ENCODE assay signal across 8 mouse cellular contexts in the genomic region with DNA sequence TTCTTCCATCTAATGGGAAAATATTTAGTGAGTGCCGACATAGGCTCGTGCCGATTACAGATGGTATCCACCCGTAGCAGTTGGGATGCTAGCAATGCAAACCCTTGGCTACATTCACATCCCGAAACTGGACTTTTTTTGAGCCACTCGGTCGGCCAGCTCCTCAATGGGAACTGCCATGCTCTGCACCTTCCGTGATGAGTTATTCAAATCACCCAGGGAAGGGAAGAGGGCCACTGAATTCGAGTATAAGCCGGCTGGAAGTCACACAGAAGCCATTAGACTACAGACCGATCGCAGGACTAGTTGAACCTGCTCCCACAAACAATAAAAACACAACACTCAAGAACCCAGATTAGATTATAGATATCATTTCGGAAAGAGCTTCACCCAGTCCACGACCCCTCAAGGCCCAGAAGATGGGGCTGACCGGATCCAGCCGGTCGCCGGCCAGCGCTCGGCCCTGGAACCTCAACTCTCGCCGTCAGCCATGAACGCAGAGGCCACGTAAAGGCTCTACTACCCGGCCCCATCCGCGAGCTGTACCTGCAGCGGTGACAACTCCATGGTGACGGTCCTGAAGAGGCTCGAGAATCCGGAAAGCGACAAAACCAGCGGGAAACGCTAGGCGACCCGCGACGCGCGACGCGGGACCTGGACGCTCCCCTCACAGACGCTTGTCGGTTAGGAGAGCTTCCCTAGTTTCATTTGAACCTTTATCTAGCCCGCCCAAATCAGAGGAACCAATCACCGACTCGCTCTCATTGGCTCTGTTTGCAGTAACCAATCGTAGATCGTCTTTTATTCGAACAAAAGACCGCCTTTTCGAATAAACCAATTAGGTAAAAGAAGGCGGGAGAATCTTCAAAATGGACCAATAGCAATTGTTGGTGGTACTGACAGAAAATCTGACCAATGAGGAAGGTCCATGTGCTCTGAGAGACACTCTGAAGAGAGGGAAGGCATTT. TPM values are rescaled to one million over a fixed set of nuclear protein-coding genes. Genes with fewer than 3 reads are reported as not detected.
A peak's percentile ranks its signal among the peaks of the same experiment; 100 is the strongest.
DNase-seq lines count a peak whose midpoint lies in the region; ATAC-seq and TF ChIP-seq lines count a peak whose summit lies in the region.

A gene (minus strand): TSS at position 690 of the 968 bp plus-strand sequence.

- no peak for TF ChIP-seq POLR2A in cerebellum, adult 2 months (IDR thresholded peaks at IDR 0.05; ENCODE audit: borderline replicate concordance, insufficient read depth, low read length)

- under 1% methylated on average over 54 of the region's 54 CpGs for WGBS in cerebellum, adult 2 months
- WGBS in forebrain, postnatal 0 days = under 1% methylated on average over 54 of the region's 54 CpGs
- WGBS in lung, embryonic 15.5 days = under 1% methylated on average over 54 of the region's 54 CpGs

- H3K36me3 ChIP-seq in forebrain, postnatal 0 days (ENCODE audit: insufficient read depth) = no peaks in the 10 kb centered on the region
- peaks cover 29% of the 10 kb centered on the region for H3K36me3 ChIP-seq in lung, embryonic 15.5 days

- no peaks in the 10 kb centered on the region for H3K9me3 ChIP-seq in forebrain, postnatal 0 days (ENCODE audit: low read length)
- H3K9me3 ChIP-seq in lung, embryonic 15.5 days = no peaks in the 10 kb centered on the region

- no peak within 1 kb of the TSS for H3K27ac ChIP-seq in cerebellum, adult 2 months (ENCODE audit: insufficient read depth, low read length)
- H3K27ac ChIP-seq in forebrain, postnatal 0 days (ENCODE audit: low read depth, low read length) = peak within 1 kb of the TSS; percentile 30; the same call in 1 of the 2 replicates
- H3K27ac ChIP-seq in lung, embryonic 15.5 days = peak within 1 kb of the TSS; percentile 77

- ATAC-seq in forebrain, postnatal 0 days = peak; percentile 99
- ATAC-seq in lung, embryonic 15.5 days (ENCODE audit: borderline replicate concordance, extremely low read depth, low FRiP score, low TSS enrichment) = peak; percentile 93

- no peaks in the 10 kb centered on the region for H3K4me1 ChIP-seq in cerebellum, adult 2 months (ENCODE audit: control insufficient read depth, insufficient read depth, low read length)
- no peaks in the 10 kb centered on the region for H3K4me1 ChIP-seq in forebrain, postnatal 0 days (ENCODE audit: insufficient read depth)
- peaks cover 24% of the 10 kb centered on the region for H3K4me1 ChIP-seq in lung, embryonic 15.5 days

- H3K9ac ChIP-seq in forebrain, postnatal 0 days = peak within 1 kb of the TSS; percentile 44
- H3K9ac ChIP-seq in lung, embryonic 15.5 days = peak within 1 kb of the TSS; percentile 71

- DNase-seq in MEL-GATA-1-ER (ENCODE audit: extremely low read depth, low read depth) = peak; percentile 97
- peak; percentile 96 to 98 for DNase-seq in cerebellum, adult 2 months
- peak; percentile 100 for DNase-seq in forebrain, postnatal 0 days
- peak; percentile 96 for DNase-seq in heart, postnatal 4 days
- DNase-seq in layer of hippocampus, adult 8-10 months (ENCODE audit: low spot score in 2 of 2) = peak; percentile 94 to 98
- peak; percentile 82 for DNase-seq in ovary, adult 18-20 months (ENCODE audit: low spot score)
- peak; percentile 100 for DNase-seq in thymus, postnatal 0 days (ENCODE audit: low spot score)

- no peak for TF ChIP-seq CTCF in cerebellum, adult 2 months (IDR thresholded peaks at IDR 0.05; ENCODE audit: borderline replicate concordance, insufficient read depth, low read depth, low read length)
- TF ChIP-seq CTCF in forebrain, postnatal 0 days (IDR thresholded peaks at IDR 0.05; ENCODE audit: low read depth) = no peak

- peak within 1 kb of the TSS; percentile 69 for H3K4me2 ChIP-seq in forebrain, postnatal 0 days (ENCODE audit: low read depth)
- peak within 1 kb of the TSS; percentile 58 for H3K4me2 ChIP-seq in lung, embryonic 15.5 days

- no peaks in the 10 kb centered on the region for H3K27me3 ChIP-seq in cerebellum, adult 2 months (ENCODE audit: control insufficient read depth, insufficient read depth, low read length)
- H3K27me3 ChIP-seq in forebrain, postnatal 0 days (ENCODE audit: insufficient read depth, low read length) = no peaks in the 10 kb centered on the region
- H3K27me3 ChIP-seq in lung, embryonic 15.5 days = no peaks in the 10 kb centered on the region

- H3K4me3 ChIP-seq in cerebellum, adult 2 months (replicated peaks; ENCODE audit: insufficient read depth, low read depth, low read length) = peak within 1 kb of the TSS; percentile 82
- H3K4me3 ChIP-seq in forebrain, postnatal 0 days (ENCODE audit: low read depth, low read length) = peak within 1 kb of the TSS; percentile 46
- peak within 1 kb of the TSS; percentile 73 for H3K4me3 ChIP-seq in lung, embryonic 15.5 days

RNA-seq across cellular contexts. Expression of the gene that starts here (rescaled TPM):
- polyA plus RNA-seq in cerebellum, adult 2 months (2012; rRNA removed) = 0.11 and 0.25 TPM in 2 replicates
- 30.2 and 40.7 TPM in 2 replicates for total RNA-seq in forebrain, postnatal 0 days (2014; rRNA removed)
- 18.1 and 19.7 TPM in 2 replicates for polyA plus RNA-seq in forebrain, postnatal 0 days (2015; fragmentation: Nextera tagmentation; extraction: Ambion mirVana)
- total RNA-seq in heart, postnatal 4 days (2021) = 100 to 1,000 TPM; 174 to 191 TPM
- 1 to 10 TPM in 2 of 4 experiments, under 1 TPM in 2; 0.62 to 2.4 (median 1.2) TPM for total RNA-seq in layer of hippocampus, adult 8-10 months (2022)
- polyA plus RNA-seq in lung, embryonic 15.5 days (2015; fragmentation: Nextera tagmentation; extraction: Ambion mirVana) = 276 and 280 TPM in 2 replicates
- polyA plus RNA-seq in thymus, postnatal 0 days (2015; fragmentation: Nextera tagmentation; extraction: Ambion mirVana) = 298 and 329 TPM in 2 replicates

Comparison
In these comparisons a context has a peak if more than half of its experiments do, and no peak if none do; other contexts are left out.
1. RNA of the gene that starts here (polyA plus RNA-seq): 298 to 329 TPM in thymus, postnatal 0 days, 276 to 280 TPM in lung, embryonic 15.5 days and 18.1 to 19.7 TPM in forebrain, postnatal 0 days; 0.11 to 0.25 TPM in cerebellum, adult 2 months; every median in the first group is over 10 times any median in the second.
2. RNA of the gene that starts here (polyA plus RNA-seq): 298 to 329 TPM in thymus, postnatal 0 days and 276 to 280 TPM in lung, embryonic 15.5 days; 18.1 to 19.7 TPM in forebrain, postnatal 0 days; every median in the first group is over 10 times any median in the second.
3. Peak in DNase-seq and H3K4me3 ChIP-seq in cerebellum, adult 2 months; RNA of the gene not detected or under 1 TPM.
4. Peak in every context shown above with its lines, with median percentiles within 50 percentile points of each other: DNase-seq and H3K4me3 ChIP-seq.